Mouse (Mus musculus): ENCODE data around the gene Styx.

The Styx gene

DNA sequence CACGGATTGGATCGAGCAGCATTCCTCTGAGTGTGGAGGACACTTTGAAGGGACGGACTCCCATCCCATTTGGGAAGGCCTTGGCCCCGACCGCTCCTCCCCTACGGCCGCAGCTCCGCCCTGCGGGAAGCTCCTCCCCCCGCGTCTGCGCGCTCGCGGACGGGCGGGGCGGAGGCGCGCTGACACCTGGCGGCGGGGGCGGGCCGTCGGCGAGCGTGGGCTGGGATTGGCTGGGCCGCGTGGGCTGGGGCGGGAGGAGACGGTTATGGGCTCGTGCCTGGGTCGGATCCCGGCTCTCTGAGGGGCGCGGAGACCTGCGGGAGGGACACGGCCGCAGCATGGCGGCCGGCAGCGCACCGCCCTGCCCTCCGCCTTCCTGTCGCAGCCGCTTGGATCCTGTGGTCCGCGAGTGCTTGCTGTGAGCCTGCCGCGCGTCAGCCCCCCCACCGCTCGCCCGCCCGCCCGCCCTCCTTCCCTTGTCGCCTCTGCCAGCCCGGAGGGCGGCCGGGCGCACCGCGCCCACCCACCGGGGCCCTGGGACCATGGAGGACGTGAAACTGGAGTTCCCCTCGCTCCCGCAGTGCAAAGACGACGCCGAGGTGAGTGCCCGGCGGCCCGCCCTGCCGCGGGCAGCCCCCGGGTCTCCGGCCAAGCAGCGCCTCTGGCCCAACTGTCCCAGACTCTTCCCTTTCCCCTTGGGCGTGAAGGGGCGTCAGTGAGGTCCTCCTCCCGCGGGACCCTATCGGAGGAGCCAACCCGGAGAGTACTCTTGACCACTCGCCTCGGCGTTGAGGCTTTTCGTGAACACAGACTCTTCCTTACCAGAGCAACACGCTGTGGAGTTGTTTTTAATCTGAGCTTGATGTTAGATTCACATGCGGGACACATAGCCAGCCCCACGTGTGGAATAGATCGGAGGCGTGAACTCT lies at the start of gene Styx:
Gene Styx, plus strand, starts transcription at position 163 of the 929 bp plus-strand sequence.
- in situ Hi-C loops (cut with MboI, MseI): no loop called here

DNA sequence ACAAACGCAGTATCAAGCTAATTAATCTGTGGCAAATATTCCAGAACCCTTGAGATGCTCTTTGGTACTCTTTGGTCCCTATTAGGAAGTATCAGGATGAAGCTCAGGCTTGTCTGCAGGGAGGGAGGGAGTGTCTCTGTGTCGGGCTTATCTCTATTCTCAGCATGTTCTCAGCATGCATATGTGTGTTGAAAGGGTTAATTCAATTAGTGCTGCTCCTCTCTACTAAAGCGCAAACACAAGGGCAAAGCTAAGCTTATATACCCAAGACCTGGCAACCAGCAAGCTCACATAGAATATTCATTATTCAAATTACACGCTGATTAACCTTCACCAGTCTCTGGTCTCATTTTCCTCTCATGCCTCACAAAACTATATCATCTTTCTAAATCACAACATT lies 47.0 kb upstream of the Styx start:
- in situ Hi-C loops (cut with MboI, MseI): loop anchor here (10.0 kb wide), 1 partner anchor 1961 kb away; no protein-coding TSS in a partner anchor

DNA sequence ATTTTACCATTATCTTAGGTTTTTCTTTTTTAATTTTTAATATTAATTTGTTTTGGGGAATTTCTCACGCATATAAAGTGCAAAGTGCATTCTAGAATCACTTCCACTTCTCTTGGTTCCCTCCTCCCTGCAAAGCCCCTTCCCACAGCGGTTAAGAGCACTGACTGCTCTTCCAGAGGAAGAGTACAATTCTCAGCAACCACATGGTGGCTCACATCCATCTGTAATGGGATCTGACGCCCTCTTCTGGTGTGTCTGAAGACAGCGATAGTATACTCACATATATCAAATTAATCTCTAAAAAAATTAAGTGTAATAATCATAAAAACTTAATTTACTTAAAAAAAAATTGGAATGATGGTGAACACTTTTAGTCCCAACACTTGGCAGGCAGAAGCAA lies 46.5 kb upstream of the Styx start:
- in situ Hi-C loops (cut with MboI, MseI): loop anchor here (10.0 kb wide), 1 partner anchor 1960 kb away; no protein-coding TSS in a partner anchor

DNA sequence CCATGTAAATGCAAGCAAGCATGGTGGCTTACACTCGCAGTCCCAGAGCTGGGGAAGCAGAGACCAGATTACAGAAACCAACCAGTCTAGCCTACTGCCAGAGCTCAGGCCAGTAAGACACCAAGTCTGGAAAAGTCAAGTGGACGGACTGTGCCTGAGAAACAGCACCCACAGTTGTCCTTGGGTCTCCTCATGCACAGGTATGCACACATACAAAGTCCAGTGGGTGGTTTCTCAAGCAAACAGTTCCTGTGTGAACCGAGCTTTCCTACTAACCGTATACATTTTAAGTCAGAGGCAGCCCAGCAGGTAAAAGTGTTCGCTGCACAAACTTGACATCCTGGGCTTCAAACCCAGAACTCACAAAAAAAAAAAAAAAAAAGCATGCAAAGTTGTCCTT lies 45.0 kb upstream of the Styx start:
- in situ Hi-C loops (cut with MboI, MseI): loop anchor here (5.0 to 10.0 kb wide), 2 partner anchors 36 to 1959 kb away; no protein-coding TSS in a partner anchor

DNA sequence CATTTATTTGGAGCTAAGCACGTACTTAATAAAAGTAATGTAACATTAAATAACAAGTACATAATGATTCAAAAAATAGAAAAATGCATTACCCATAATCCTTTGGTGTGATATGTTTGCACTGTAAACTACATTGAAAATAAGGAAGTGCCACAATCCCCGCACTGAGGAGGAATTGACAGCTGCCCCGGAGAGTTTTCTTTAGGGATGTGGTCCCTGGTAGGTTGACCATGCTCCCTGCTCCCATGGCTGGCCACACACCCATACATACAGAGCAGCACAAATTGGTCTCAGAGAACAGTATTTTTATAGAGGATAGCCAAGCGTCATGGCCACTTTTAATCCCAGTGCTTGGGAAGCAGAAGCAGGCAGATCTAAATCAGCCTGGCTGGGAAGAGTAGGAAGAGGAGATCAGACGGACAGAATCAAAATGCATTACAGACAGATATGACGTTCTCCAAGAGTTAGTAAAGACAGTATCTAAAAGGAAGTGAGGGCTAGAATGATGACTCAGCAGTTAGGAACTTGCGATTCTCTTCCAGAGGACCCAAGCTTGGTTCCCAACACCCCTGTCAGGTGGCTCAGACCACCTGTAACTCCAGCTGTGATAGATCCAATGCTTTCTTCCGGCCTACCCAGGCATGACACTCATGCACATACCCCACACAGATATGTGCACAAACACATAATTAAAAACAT lies 43.1 kb upstream of the Styx start:
- in situ Hi-C loops (cut with MboI, MseI): loop anchor here (5.0 to 10.0 kb wide), 2 partner anchors 35 to 1957 kb away; no protein-coding TSS in a partner anchor

DNA sequence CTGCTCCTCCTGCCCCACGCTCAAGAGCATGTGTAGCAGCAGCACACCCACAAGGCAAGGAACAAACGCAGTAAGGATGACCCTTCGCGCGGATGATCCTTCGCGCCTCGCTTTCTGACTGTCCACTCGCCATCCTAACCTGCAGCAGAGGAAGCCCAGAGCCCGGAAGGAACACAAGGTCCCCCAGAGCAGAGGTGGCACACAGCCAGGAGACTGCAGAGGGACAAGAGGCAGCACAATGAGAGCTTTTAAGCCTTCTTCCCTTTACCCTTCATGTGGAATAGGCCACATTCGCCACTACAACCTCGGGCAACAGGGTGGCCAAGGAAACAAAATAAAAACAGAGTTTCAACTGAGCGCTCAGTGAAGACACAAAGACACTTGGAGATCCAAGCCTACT lies 41.2 kb upstream of the Styx start:
- in situ Hi-C loops (cut with MboI, MseI): loop anchor here (5.0 to 10.0 kb wide), 2 partner anchors 33 to 1955 kb away; no protein-coding TSS in a partner anchor

DNA sequence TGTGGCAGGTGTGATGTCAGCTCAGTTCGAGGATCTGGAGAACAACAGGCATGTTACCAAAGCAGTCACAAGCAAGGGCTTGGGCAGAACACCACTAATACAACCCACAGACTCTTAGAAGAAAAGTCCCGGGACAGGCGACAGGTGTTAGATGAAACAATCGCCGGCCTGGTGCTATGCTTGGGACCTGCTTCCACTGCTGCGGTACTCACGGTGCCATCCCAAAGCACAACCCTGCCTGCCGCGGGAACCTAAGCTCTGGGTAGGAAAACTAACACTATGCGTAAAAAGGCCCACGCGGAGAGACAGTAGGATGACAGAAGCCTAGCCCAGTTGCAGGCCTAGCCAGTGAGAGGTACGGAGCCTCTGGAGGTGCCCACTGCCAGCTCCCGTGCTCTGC lies 40.8 kb upstream of the Styx start:
- in situ Hi-C loops (cut with MboI, MseI): no loop called here

DNA sequence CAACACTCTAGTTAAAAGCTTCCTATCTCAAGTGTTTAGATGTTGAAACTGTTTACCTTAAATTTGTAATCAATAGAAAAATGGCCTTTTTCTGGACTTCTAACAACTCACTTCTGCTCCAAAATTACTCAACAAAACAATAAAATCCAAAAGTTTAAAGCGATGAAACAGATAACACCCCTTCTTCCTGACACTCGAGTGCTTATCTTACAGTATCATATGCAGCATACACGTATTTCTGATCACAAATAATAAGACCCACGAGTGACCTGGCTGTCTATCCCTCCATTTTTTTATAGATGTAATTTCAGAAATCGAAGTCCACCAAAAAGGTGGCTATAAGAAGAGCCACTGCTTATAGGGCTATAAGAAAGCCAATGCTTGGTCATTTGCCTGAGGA lies 34.0 kb upstream of the Styx start:
- in situ Hi-C loops (cut with MboI, MseI): no loop called here

DNA sequence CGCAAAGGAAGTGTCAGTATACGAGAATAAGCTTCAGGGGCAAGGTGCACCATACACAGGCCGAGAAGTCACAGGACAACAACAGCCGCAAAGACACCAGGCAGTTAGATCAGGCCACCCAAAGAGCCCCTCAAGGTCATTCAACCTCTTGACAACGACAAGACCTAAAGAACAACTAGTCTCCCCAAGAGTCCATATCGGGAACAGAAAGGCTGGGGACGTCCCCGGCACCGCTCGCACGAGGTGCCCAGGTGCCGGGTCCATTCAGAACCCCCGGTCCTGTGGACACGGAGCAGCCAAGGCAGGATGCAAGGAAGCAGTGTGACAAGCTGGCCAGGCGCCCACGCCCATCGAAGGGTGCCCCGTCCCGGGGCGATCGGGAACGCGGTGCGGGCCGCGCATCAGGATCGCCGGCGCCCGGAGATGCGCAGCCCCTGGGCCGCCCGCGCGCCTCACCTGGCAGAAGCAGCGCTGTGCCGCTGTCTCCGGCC lies 32.9 kb upstream of the Styx start:
- in situ Hi-C loops (cut with MboI, MseI): no loop called here

DNA sequence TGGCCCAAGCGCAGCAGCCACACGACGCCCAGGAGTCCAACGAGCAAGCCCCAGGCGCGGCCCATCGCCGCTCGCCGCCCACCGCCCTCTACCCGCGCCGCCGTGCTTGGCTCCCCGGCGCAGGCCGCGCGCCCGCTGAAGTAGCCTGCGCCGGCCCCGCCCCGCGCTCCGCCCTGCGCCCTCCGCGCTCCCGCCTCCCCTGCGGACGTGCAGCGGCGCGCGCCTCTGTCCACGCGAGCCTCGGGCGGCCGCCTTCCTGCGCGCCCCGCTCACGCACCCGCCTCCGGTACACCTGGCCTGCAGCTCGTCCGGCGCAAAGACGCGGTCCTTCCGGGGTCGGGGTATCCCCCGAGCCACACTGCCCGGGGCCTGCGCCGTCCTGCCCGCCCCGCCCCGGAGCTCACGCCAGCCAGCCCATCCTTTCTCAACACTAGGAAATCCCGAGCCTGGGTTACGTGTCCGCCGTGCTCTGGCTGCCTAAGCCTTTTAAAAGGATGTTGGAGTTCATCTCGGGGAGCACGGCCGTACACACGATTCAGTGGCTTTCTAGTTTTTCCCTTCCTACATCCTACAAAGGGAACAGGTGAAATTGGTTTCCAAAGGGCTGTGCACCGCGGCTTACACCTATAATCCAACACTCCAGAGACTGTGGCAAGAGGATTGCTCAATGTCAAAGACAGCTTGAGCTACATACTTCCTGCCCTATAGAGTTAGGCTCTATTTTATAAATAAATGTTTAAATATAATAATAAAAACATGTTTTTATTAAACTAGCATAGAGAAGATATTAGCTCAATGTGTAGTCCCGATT lies 32.3 kb upstream of the Styx start, which contains the start of gene Ero1l:
Gene Ero1l, minus strand, starts transcription at position 346 of the 811 bp plus-strand sequence.
- in situ Hi-C loops (cut with MboI, MseI): no loop called here

DNA sequence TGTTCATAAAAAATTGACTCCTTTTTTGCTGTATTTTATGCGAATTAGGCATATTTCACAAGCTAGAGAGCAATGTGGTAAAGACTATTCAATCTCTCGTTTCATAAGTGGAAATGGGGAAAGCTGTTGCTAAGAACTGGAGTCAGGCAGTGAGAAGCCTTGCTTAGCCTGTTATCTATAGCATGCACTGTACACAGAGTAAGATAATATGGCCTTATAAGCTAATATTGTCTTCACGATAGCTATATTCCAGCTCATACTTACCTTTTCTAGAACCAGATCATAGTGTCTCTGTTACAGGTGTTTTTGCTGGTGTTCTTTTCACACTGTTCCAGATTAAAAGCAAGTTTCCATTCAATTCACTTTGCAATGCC lies 31.7 kb upstream of the Styx start:
- in situ Hi-C loops (cut with MboI, MseI): no loop called here

DNA sequence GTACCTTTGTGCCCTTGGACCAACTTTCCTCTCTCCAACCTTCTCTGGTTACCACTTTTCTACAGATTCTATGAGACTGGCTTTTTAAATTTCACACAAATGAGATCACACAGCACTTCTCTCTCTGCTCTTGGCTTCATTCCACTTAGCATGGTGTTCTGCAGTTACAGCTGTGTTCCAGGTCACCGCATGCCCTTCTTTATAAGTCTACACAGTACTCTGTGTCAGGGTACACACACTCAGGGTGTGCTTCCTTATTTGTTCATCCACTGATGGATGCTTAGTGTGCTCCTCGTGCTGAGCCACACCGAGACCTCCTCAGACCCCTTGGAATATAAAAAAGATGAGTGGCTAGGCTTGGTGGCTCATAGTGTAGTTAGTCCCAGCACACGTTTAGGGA lies 30.8 kb upstream of the Styx start:
- in situ Hi-C loops (cut with MboI, MseI): no loop called here

DNA sequence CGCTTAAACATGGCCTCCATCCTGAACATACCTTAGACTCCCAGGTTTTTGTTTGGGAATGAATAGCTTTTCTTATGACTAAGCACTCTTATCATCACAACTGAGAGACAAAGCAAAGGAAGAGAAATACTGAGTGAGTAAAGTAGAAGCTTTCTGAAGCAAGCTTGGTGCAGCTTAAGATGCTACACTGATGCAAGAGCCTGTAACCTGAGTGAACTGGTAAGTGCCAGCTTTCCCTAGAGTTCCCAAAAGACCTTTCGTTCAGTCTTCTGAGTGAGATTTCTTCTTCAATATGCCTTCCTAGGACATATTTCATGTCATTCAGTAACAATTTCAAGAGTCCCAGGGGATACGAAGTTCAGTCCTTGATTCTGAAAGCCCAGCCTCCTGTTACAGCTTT lies 29.8 kb upstream of the Styx start:
- in situ Hi-C loops (cut with MboI, MseI): no loop called here

DNA sequence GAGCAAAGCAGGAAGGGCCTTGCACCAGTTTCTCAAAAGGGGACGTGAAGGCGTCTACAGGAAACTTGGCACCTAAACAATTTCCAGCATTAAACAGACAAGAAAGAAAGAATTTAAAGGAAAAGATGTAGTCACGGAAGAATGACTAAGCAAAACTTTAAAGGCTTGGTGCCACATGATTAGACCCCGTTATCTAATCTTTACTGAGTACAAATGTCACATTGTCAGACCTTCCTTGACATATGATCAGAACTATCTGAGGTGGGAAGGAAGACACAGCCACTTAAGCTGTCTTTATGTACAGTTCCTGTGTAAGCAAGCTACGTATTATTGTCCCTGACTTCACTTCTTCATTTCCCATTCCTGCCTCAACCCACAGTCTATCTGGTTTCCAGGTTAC lies 29.3 kb upstream of the Styx start:
- in situ Hi-C loops (cut with MboI, MseI): no loop called here

DNA sequence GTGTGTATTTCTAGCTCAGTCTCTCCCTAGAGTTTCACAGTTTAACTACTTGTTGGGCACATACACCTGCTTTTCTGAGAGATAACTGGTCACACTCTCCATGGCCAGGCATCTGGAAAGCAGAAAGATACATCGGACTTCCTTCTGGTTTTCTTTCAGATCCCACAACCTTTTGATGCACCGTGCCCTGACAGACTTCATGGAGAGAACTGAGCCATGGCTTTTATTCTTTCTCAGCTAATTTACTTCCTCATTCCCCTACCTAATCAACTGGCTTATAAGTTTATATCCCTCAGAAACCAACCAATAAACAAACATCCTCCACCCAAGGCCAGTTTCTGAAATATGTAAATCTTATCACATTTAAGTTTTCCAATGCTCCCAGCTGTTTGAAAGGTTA lies 28.4 kb upstream of the Styx start:
- in situ Hi-C loops (cut with MboI, MseI): no loop called here

DNA sequence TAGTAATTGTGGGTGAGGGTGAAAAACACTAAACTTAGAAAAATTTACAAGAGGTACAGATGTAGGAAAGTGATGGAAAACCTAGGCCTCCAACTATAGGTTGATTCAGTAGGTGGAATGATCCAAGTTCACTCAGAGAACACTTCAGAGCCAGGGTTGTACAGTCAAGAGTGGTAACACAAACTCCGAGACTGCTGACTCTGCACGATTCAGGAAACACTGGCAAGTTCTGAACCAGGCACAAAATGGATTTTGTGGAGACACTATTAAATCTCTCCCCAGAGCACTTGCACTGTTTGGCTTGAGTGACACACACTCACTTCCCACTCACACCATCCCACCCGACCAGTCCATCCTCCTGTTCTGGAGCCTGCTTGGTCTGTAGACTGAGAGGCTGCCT lies 27.6 kb upstream of the Styx start:
- in situ Hi-C loops (cut with MboI, MseI): no loop called here

DNA sequence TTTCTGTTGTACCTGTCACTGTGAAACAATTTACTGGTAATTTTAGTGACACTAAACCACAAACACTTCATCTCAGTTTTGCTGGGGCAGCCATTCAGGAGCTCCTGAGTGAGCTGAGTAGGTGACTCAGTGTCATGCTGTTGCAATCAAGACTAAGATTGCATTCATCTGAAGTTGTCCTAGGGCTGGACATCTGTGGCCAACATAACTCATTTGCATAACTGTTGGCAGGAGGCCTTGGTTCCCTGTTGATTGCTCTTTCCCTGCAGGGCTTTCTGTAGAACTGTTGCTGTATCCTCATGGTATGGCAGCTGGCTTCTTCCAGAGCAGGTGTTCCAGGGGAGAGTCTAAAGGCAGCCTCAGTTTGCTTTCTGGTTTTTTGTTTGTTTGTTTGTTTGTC lies 25.4 kb upstream of the Styx start:
- in situ Hi-C loops (cut with MboI, MseI): no loop called here

DNA sequence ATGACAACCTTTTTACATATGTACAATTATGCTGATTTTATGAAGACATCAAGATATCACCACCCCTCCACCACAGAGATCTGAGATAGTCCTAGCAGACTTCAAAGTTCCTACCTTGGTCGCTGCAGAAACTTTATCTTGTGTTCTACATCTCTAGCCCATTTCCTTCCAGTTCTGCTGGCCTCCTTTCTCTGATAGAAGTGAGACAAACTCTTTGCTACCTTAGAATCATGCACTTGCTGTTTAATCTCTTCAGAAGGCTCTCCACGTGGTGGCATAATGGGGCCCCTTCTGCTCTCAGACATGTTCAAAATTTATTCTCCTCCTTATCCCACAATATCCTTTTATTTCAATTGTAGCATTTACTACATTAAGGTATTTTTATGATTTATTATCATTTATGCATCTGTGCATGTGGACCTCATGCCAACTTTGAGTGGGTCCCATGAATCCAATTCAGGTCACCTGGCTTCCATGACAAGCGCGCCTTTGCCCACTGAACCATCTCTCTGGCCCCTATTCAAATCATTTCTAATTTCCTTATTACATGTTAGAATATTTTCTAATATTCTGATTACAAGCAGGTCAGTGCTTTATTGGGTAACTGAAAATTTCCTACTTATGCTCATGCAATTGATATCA lies 22.7 kb upstream of the Styx start:
- in situ Hi-C loops (cut with MboI, MseI): no loop called here

DNA sequence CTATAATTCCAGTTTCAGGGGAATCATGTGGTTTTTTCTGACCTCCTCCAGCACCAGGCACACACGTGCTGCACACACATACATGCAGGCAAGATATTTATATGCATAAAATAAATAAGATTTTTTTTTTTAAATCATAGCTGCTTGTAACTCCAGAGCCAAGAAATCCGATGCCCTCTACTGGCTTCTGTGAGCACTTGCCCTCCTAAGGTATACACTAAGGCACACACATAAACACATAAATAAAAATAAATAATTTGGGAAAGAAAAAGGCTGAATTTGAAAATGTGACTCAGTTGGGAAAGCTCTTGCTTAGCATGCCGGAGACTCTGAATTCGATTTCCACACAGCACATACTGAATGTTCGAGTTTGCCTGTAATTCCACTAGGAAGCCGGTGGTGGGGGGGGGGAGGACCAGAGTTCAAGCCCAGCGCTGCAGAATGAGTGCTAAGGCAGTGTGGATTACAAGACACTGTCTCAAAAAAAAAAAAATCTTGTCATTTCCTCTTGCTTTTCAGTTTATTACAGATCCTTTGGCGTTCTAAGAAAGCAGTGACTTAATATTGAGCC lies 21.8 kb upstream of the Styx start:
- in situ Hi-C loops (cut with MboI, MseI): no loop called here

DNA sequence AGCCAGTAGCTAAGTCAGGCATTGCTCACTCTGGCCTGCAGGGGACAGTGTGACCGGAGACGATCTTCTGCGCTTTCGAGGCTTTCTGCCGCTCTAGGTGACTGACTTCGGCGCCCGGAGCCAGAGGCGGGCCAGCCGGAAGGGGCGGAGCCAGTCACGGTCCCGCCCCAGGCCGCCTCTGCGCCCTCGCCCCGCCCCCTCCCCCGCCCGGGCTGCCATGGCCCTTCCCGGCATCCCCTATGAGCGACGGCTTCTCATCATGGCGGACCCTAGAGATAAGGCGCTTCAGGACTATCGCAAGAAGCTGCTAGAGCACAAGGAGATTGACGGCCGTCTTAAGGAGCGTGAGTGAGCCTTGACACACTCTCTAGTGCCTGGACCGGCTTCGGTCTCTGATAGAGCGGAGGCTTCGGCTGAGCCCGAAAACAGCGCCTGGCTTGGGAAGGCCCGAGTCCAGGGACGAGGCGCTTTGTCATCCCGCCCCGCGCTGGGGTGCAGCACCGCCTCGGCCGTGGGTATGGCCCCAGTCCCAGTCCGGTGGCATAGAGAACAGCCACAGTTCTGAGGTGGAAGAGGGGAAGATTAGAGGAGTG lies 21.2 kb upstream of the Styx start, which contains the start of gene Psmc6:
Gene Psmc6, plus strand, starts transcription at position 200 of the 593 bp plus-strand sequence.
- in situ Hi-C loops (cut with MboI, MseI): loop anchor here (5.0 kb wide), 1 partner anchor 53 kb away; no protein-coding TSS in a partner anchor

All from T-helper 2 cell (primary cell).